Mouse (Mus musculus) gastrocnemius, postnatal 10 days (tissue): ENCODE measurements at regions not wholly inside any gene's neighbourhood (a gene's known extent, or its start where the extent isn't known, plus 50 kb on each side); places are given as distances from the start of the nearest gene placed in this dataset.

Experiments used
- DNase-seq: peaks from one replicate; pipeline ENCODE4 v3.0.0; 2021; ENCODE audit warnings: mixed read lengths

- DNase-seq = no peak
These were observed 567.5 kb upstream of the Negr1 start for GRCm38 (mm10) chr3:155994044-155994443.

DNA sequence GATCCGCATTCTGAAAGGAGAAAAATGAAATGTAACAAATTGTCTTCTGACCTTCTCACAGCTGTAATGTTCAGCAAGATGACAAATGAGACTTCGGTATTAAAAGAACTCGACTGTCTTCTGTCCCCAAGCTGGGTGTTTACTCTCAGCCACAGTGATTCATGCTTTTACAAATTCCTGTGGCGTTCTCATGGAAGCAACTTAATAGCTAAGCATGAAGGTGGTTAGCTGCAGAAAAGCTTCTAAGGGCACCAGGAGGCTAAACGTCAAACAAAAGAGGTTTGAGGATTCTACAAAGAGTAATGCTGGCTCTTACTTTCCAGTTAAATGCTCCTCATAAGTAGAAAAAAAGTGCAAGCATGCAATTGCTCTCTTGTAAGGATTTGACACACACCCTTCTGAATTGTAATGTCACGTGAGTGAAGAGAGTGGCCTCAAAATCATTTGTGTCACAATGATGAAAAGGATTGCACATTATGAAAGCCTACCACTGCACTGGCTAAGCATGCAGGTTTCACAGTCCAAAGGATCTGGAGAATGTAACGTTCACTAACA, 543.8 kb upstream of the Negr1 start:
- no peak for DNase-seq

DNA sequence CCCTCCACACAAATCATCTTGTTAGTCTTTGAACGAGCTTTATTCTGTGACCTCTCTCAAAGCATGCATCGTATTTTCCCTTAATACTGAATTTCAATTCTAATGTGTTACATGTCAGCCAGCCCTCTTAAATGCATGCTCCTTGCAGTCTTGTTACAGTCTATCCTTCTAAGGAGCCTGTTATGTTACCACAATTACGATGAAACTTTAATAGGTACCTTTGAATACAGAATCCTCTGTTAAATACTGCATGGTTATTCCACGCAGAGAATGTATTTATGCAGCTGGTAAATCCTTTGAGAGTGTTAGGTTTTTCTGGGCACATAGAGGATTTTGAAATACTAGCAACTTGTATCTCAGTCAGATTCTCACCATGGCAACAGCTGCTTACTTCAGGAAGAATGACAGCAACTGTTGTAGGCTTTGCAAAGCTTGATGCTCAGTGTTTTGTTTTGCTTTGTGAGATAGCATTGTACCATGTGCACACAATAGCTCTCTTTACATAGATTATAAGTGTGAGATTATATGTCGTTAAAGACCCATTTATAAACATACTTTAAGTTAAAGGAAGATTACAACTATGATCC, 532.9 kb upstream of the Negr1 start:
- DNase-seq = no peak

- DNase-seq = no peak
These were observed 491.3 kb upstream of the Negr1 start for GRCm38 (mm10) chr3:156070257-156070656.

- no peak for DNase-seq
These were observed 479.3 kb upstream of the Negr1 start for GRCm38 (mm10) chr3:156082268-156082667.

DNA sequence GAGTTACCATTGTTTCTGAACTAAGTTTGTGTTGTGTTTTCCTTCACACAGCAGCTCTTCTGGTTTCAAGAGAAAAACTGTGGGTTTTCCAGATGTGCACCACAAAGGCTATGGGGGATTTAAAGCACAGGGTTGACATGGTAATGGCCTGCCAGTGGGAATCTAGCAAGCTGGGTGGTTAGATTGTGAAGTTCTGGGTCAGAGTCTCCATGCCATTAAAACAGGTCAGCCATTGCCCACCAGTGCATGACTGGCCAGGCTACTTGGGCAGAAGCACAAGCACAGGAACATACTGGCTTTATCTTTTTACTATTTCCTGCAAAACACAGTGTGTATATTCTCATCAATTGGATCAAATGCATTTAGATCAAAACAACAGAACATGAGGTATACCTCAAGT, 467.9 kb upstream of the Negr1 start:
- no peak for DNase-seq

DNA sequence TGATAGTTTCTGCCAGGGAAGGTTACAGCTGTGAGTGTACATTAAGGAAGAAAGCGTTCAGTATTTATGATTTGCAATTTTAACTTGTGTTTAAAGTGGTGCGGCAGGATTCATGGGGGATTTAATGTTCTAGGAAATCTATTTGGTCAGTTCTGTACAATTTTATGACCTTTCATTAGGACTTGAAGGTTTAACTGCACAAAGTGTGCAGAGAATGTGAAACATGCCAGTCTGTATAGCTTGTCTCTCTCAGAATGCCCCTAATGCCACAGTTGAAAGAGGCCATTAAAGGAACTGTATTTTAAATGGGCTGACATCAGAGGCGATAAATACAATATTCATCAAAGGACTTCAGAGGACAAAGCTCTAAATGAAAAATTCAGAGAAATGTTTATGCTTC, 466.6 kb upstream of the Negr1 start:
- DNase-seq = no peak

DNA sequence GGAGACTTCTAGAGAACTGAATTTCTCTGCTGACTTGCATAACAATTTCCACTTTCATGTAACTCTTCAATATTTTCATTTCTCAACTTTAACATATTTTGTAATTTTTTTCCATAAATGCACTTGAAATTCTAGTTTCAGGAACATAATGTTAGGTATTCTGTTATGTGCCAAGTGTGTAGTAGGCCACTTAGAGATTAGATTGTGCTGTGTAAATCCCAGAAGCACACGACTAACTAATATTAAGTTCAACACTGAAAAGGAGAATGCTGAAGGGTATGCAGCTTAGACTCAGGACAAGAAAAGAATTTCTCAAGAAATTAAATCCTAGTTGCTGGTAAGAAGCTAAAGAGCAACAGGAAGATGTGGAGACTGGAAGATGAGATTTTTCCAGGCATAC, 455.8 kb upstream of the Negr1 start:
- no peak for DNase-seq

GRCm38 (mm10) chr3:156120341-156120740, 441.3 kb upstream of the Negr1 start:
- DNase-seq = no peak

- no peak for DNase-seq
These were observed 430.0 kb upstream of the Negr1 start for GRCm38 (mm10) chr3:156131598-156131997.

DNA sequence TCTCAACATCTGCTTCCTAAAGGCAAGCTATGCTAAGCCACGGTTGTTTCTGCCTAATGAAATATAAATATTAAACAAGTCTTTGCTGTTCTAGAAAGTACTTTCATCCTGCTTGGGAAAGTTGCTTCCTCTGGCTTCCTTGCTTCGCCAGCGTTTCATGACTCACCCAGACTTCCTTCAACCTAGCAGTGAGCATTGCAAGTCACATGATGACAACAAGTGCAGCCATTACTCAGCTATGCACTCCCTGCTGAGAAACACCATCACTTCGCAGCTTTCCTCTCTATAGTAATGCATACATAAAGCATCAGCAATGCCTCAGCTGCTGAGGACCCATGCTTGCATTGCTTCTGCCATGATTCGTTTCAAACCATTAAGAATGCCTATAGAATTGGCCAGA, 420.2 kb upstream of the Negr1 start:
- DNase-seq = no peak

DNA sequence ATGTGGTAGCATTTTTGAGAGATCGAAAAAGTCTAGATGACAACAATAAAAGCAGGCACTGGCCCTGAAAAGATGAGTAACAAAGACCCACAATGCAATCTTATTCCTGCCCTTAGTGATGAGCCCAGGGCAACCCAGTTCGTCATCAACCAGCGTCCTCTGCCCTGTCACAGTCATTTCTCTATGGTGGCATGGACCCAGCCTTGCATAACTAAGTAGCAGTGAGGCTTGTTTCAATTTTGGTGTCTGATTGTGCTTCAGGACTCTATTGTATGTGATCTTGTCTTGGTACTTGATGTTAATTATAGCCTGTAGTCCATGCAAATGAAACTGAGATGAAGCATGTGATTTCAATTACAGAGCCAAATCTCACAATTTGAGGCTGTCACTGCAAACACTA, 412.3 kb upstream of the Negr1 start:
- DNase-seq = no peak

GRCm38 (mm10) chr3:156170076-156170475, 391.5 kb upstream of the Negr1 start:
- DNase-seq = no peak

GRCm38 (mm10) chr3:156198688-156199087, 362.9 kb upstream of the Negr1 start:
- no peak for DNase-seq

- no peak for DNase-seq
These were observed 361.7 kb upstream of the Negr1 start for GRCm38 (mm10) chr3:156199749-156200467.

DNA sequence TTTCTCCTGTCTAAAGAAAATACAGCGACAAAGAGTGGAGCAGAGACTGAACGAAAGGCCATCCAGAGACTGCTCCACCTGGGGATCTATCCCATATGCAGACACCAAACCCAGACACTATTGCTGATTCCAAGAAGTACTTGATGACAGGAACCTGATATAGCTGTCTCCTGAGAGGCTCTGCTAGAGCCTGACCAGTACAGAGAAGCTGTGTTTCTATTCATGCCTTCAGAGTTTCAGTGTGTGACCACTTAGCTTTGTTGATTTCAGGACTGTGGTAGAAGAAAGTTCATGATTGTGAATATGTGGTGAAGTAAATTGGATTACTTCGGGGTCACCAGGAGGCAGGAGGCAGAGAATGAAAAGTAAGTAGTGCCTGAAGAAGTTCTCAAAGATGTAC, 356.3 kb upstream of the Negr1 start:
- no peak for DNase-seq

GRCm38 (mm10) chr3:156208420-156208819, 353.2 kb upstream of the Negr1 start:
- DNase-seq = no peak

DNA sequence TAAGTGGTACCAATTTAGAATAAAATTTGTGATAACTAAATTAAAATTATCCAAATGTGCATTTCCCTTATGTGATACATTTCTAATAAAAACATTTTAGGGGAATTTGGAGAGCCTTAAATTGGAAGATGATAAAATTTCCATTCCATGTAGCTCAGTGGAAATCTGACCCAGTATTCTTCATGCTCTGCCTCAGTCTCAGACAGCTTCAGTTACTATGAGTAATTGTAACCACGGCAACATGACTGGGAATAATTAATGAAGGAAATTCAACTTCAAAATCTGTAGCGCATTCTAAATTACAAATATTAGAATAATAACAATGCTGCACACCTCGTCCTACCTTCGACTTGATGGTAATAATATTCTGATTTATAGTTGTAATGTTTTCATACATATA, 350.8 kb upstream of the Negr1 start:
- no peak for DNase-seq

- DNase-seq = no peak
These were observed 346.8 kb upstream of the Negr1 start for GRCm38 (mm10) chr3:156214823-156215222.

GRCm38 (mm10) chr3:156232111-156232510, 329.5 kb upstream of the Negr1 start:
- no peak for DNase-seq

DNA sequence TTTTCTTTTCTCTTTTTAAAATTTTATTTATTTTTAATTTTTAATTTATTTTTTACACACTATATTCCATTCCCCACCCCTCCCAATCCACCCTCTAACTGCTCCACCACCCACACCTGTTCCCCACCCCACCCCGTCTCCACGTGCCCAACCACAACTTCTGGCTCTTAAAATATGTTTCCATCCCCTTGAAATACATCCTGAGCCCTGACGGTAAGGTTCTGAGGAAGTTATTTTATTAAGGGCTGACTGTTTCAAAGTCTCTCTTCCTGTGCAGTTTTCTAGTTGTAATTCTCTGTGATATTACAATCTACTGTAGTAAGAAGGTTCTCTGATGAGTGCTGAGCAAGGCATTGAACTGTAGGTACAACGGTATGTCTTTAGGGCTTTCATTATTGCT, 325.6 kb upstream of the Negr1 start:
- no peak for DNase-seq

DNA sequence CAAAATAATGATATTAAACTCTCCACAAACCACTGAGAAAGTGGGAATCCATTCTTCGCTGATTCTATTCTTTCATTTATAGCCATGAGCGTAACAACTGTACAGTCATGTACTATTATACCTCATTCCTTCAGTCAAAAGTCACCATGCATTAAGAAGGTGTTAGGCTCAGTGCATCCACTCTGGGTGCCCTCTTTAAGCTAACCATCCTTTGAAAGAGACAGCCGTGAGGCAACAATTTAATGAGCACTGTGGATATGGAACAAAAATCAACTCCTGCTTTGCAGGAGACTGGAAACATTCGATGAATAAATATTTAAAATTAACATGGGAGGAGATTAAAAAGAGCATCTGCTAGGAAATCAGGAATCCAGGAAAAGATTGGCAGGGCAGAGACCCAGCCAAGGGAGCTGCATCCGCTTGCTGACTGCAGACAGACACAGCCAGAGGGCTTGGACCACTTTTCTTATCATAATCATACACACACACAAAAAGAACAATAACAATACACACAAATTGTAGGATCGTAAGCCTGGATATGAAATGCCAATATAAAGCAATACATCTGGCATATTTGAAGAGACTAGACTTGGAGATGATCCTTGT, 309.2 kb upstream of the Negr1 start:
- DNase-seq = no peak

- DNase-seq = no peak
These were observed 308.2 kb upstream of the Negr1 start for GRCm38 (mm10) chr3:156253172-156253934.
